8 mouse cellular contexts compared by ENCODE assay signal in the genomic region with DNA sequence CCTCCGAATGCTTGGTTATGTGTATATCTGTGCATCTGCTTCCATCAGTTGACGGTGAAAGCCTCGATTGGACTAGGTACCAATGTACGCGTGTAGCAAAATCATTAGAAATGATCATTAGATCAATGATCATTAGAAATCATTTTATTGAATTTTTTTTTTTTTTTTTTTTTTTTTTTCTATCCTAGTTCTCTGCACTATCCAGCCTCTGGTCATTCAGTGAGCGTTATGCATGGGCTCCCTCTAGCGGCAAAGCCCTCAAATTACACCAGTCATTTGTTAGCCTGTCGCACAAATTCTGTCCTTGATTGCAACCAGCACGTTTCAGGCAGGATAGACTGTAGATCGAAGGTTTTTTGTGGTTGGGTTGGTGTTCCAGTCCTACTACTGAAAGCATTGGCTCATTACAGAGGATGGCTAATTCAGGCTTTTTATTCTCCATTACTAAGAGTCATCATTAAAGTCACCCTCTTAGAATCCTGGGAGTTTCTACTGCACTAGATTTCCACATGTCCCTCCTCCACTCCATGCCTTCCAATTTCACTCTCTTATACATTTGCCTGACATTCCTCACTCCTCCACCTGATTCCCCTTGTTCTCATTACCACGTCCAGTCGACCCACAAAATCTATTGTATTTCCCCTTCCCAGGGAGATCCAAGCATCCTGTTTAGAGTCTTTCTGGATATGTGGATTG. TPM values are rescaled to one million over a fixed set of nuclear protein-coding genes. Genes with fewer than 3 reads are reported as not detected.
DNase-seq lines count a peak whose midpoint lies in the region; ATAC-seq and TF ChIP-seq lines count a peak whose summit lies in the region.

No protein-coding gene starts in this region.

- ATAC-seq in neutrophil, adult 5-6 weeks (ENCODE audit: extremely low read depth, insufficient number of reproducible peaks, low FRiP score, poor library complexity, severe bottlenecking) = peak; percentile 82

- peak; percentile 56 for DNase-seq in A20 (ENCODE audit: low read depth, low spot score)
- peak; percentile 4 for DNase-seq in cerebellum, adult 11-12 months
- DNase-seq in forelimb bud, embryonic 11.5 days (ENCODE audit: low read depth, low spot score) = peak; percentile 57
- DNase-seq in kidney, postnatal 14 days = peak; percentile 34
- peak; percentile 15 to 16 for DNase-seq in lung, adult 18-20 months
- DNase-seq in thymus, postnatal 4 days = peak; percentile 73

- H3K9ac ChIP-seq in ES-Bruce4 (ENCODE audit: low read depth, poor library complexity, severe bottlenecking) = no peak overlapping the region

- peak; percentile 52 for TF ChIP-seq CTCF in ES-Bruce4 (IDR thresholded peaks at IDR 0.05; ENCODE audit: low read depth, low read length)

- H3K9me3 ChIP-seq in ES-Bruce4 (replicated peaks; ENCODE audit: control insufficient read depth, insufficient read depth, low read length, poor library complexity, severe bottlenecking) = no peaks in the 10 kb centered on the region

- H3K27ac ChIP-seq in ES-Bruce4 (ENCODE audit: insufficient read depth, low read length) = no peak overlapping the region

- TF ChIP-seq POLR2A in ES-Bruce4 (IDR thresholded peaks at IDR 0.05; ENCODE audit: insufficient read depth, low read length) = no peak

- H3K36me3 ChIP-seq in ES-Bruce4 (ENCODE audit: control insufficient read depth, insufficient read depth, low read length, poor library complexity, severe bottlenecking) = no peaks in the 10 kb centered on the region

- no peak for TF ChIP-seq EP300 in ES-Bruce4 (IDR thresholded peaks at IDR 0.05; ENCODE audit: insufficient read depth, low read depth, low read length)

- no peaks in the 10 kb centered on the region for H3K27me3 ChIP-seq in ES-Bruce4 (ENCODE audit: control insufficient read depth, insufficient read depth, low read length, poor library complexity, severe bottlenecking)

- no peaks in the 10 kb centered on the region for H3K4me1 ChIP-seq in ES-Bruce4 (ENCODE audit: control insufficient read depth, insufficient read depth, low read length)

- no peak overlapping the region for H3K4me3 ChIP-seq in ES-Bruce4 (ENCODE audit: low read depth, low read length)

RNA-seq across cellular contexts. Expression of a gene that starts 38.1 kb away (rescaled TPM):
- polyA plus RNA-seq in ES-Bruce4 (2011; ENCODE audit: insufficient read depth, insufficient read length, low read depth, missing spikeins) = not detected in 2 replicates
- not detected in 2 replicates for total RNA-seq in neutrophil, adult 5-6 weeks (2017)

Comparison
In these comparisons a context has a peak if more than half of its experiments do, and no peak if none do; other contexts are left out.
1. DNase-seq: peak in every context shown above with its lines; median percentile 73 in thymus, postnatal 4 days; 57 in forelimb bud, embryonic 11.5 days; 56 in A20; 34 in kidney, postnatal 14 days; 16 in lung, adult 18-20 months; 4 in cerebellum, adult 11-12 months.